Mouse (Mus musculus) liver, embryonic 16.5 days (tissue): Measurements from ENCODE around the gene Ankrd65. TPM values are rescaled to one million over a fixed set of nuclear protein-coding genes. Genes with fewer than 3 reads are reported as not detected.
A peak's percentile ranks its signal among the peaks of the same experiment; 100 is the strongest.

Experiments used
- ATAC-seq: fragments of 200-750 bp; cut with Nextera tagmentation; 2 replicates; pipeline ENCODE4 v1.8.0; 2017; ENCODE audit warnings: low read depth, mild to moderate bottlenecking, moderate number of reproducible peaks, moderate library complexity
- H3K27ac ChIP-seq: fragments of 300-500 bp; sonication (generic); 2 replicates; pipeline ENCODE4 v1.5.1; 2014; ENCODE audit warnings: mild to moderate bottlenecking, low read length
- H3K27me3 ChIP-seq: fragments of 300-500 bp; sonication (generic); 2 replicates; pipeline ENCODE4 v1.6.1; 2014; ENCODE audit warnings: low read depth, low read length, mixed read lengths; ENCODE audit not compliant: control insufficient read depth, insufficient read depth
- H3K36me3 ChIP-seq: fragments of 300-500 bp; sonication (generic); 2 replicates; pipeline ENCODE4 v1.6.1; 2014; ENCODE audit warnings: mild to moderate bottlenecking; ENCODE audit not compliant: control insufficient read depth, insufficient read depth
- H3K4me1 ChIP-seq: fragments of 300-500 bp; sonication (generic); 2 replicates; pipeline ENCODE4 v1.6.1; 2014; ENCODE audit warnings: low read depth, low read length, mixed read lengths; ENCODE audit not compliant: control insufficient read depth
- H3K4me2 ChIP-seq: fragments of 300-500 bp; sonication (generic); 2 replicates; pipeline ENCODE4 v1.6.1; 2014; ENCODE audit warnings: low read depth, low read length, mixed read lengths
- H3K4me3 ChIP-seq: fragments of 300-500 bp; sonication (generic); 2 replicates; pipeline ENCODE4 v1.5.1; 2014; ENCODE audit warnings: low read depth, mild to moderate bottlenecking, low read length
- H3K9ac ChIP-seq: fragments of 300-500 bp; sonication (generic); 2 replicates; pipeline ENCODE4 v1.6.1; 2014; ENCODE audit warnings: low read depth, low read length
- H3K9me3 ChIP-seq: fragments of 300-500 bp; sonication (generic); replicated peaks from 2 replicates; pipeline ENCODE4 v1.6.1; 2016; ENCODE audit warnings: low read length; ENCODE audit not compliant: control insufficient read depth
- WGBS: fragments of 180-500 bp; shearing (Covaris S2); extraction: QIAGEN DNeasy Blood & Tissue Kit; methylation state at CpG from one replicate; pipeline ENCODE4 v1.1.7; 2014; ENCODE audit not compliant: insufficient replicate concordance; 5-methylcytosine and 5-hydroxymethylcytosine counted together
- polyA plus RNA-seq: library from polyadenylated mRNA; unstranded; fragments of >200 nt; fragmentation: Nextera tagmentation; extraction: Ambion mirVana; gene quantifications from 2 replicates; pipeline ENCODE4 v1.2.1, GENCODE M21; 2015

Ankrd65 gene
- polyA plus RNA-seq, 1 experiment from 2014 or later = not detected

DNA sequence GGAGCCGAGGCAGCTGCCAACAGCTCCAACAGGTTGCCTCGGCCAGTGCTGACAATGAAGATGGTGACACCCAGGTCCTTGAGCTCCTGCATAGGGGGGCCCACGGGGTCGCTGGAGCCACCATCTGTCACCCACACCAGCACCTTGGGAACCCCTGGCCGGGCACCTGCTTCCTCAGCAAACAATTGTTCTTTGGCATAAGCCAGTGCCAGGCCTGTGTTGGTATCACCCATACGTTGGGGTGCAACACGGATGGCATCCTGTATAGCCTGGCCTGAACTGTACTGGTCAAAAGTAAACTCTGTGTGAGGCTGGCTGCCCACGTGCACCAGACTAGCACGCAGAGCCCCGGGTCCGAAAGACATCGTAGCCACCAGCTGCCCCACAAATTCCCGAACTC is 17.5 kb upstream of the Ankrd65 start:
- WGBS = 68% methylated on average over 13 of the region's 13 CpGs
- Histone ChIP-seq H3K36me3 (no peaks in the 10 kb centered on the region), H3K27ac (no peak overlapping the region), H3K9ac (no peak overlapping the region), H3K27me3 (peaks cover 48% of the 10 kb centered on the region), H3K4me1 (peaks cover 27% of the 10 kb centered on the region), H3K4me3 (no peak overlapping the region), H3K4me2 (no peak overlapping the region), H3K9me3 (no peaks in the 10 kb centered on the region)
- ATAC-seq = no peak

DNA sequence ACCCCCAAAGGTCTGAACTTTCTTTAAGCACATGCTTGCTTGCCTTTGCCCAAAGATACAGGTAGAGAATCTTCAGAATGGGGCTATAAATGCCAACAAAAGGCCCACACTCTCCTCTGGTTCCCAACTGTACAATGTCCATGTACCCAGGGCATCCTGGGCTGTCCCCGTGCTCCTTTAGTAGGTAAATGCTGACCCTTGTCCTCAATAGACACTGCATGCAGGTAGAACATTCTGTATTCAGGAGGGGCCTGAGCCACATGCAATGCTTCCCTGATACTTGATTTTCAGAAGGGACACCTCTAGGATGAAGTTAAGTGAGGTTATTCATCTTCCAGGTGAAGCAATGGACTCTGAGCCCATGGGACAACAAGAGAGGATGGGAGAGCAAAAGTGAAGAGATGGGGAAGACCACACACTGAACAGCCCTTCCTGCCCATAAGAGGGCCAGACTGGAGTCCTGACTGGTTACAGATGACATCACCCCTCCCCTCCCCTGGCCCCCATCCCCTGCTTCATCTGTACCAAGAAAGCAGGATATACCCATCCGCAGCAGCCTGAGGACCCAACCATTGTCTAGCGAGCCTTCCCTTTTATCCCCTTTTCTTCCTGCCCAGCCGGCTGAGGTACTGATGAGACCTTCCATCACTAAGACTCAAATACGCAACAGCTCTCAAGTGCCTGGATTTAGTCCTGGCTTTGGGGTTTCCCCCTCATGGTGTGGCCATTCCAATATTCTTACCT is 16.7 kb upstream of the Ankrd65 start:
- Histone ChIP-seq H3K27me3 (peaks cover 48% of the 10 kb centered on the region), H3K4me2 (no peak overlapping the region), H3K4me3 (no peak overlapping the region), H3K27ac (no peak overlapping the region), H3K36me3 (no peaks in the 10 kb centered on the region), H3K4me1 (peaks cover 28% of the 10 kb centered on the region), H3K9me3 (no peaks in the 10 kb centered on the region), H3K9ac (no peak overlapping the region)
- WGBS = 32% methylated on average over 5 of the region's 5 CpGs
- ATAC-seq = no peak

DNA sequence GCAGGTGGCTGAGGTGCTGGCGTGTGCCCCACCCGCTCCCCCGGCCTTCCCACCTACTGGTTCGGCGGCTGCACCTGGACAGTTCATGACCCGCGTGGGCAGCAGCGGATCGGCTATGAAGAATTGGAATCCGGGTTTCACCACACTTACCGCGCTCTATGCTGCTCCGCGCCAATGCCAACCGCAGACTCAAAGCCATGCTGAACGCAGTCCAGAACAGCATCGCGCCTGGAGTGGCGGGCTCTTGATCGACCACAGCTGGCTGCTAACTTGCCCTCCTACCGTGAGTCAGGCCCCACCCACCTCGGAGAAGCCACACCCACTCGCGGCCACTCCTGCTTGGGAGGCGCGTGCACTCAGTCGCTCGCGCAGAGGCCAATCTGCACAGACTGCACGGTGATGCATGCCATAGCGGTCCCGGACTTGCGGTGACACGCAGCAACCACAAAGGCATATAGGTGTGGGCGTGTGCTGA is 15.9 kb upstream of the Ankrd65 start, which contains the start of gene Vwa1:
Gene Vwa1 (minus strand): TSS at position 419 of the 475 bp plus-strand sequence.
- Histone ChIP-seq H3K4me2 (peak within 1 kb of the TSS; percentile 68), H3K9me3 (no peaks in the 10 kb centered on the region), H3K4me3 (peak within 1 kb of the TSS; percentile 41), H3K9ac (no peak within 1 kb of the TSS), H3K4me1 (peaks cover 28% of the 10 kb centered on the region), H3K27me3 (peaks cover 51% of the 10 kb centered on the region), H3K27ac (no peak within 1 kb of the TSS), H3K36me3 (no peaks in the 10 kb centered on the region)
- peak; percentile 68 for ATAC-seq
- under 1% methylated on average over 35 of the region's 35 CpGs for WGBS

DNA sequence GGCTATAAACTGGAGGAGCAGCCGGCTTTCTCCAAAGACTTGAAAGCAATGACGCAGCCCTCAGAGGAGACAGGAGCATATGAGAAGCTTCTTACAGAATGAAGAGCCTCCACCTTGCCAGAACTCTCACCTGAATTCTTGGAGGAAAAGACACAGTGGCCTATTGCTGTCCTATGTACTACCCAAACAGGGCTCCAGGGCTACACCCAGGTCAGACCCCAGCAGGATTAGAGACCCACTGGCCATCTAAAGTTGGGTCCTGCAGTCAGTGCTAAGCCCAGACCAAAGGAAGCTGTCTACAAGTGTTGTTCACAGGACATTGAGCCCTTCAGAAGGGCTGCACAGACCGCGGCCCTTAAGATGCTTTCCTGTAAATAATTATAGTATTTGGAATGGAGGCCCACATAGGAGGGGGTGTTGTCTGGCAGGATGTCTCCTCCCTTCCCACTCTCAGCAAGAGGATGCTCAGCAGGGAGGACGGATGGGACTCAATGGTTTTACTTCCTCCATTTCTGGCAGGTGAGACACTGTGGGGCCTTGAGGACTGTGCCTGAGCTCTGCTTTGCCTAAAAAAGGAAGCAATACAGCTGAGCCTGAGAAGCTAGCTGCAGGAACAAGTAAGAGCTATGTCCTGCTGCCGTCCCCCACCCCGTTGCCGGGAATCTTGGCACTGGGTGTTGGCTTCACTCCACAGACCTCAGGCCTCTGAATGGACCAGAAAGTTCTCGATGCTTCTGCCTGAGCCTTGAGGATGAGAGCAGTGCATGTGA is 15.1 kb upstream of the Ankrd65 start:
- H3K4me2 ChIP-seq = peak overlapping the region; percentile 68; the same call in 1 of the 2 replicates
- H3K9ac ChIP-seq = no peak overlapping the region
- peaks cover 51% of the 10 kb centered on the region for H3K27me3 ChIP-seq
- no peak overlapping the region for H3K27ac ChIP-seq
- H3K4me3 ChIP-seq = no peak overlapping the region; the same call in 1 of the 2 replicates
- H3K4me1 ChIP-seq = peaks cover 23% of the 10 kb centered on the region
- H3K36me3 ChIP-seq = no peaks in the 10 kb centered on the region
- H3K9me3 ChIP-seq = no peaks in the 10 kb centered on the region
- no peak for ATAC-seq
- 32% methylated on average over 9 of the region's 9 CpGs for WGBS

DNA sequence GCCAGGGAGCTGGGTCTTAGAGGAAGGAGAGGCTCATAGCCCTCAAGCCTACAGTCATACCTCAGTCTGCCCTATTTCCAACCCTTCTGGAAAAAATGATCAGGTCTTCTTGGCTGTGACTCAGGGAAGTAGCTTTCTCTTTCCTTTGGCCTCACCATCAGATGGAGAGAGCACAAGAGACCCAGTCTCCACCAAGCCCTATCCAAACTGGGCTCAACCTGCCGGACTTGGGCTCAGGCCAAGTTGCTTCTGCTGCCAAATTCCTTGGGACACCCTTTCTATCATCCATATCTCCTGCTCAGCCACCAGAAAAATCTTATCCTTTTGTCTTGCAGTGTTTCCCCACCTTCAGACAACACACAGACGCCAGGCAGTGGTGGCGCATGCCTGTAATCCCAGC is 14.4 kb upstream of the Ankrd65 start:
- no peak overlapping the region for H3K4me3 ChIP-seq
- 60% methylated on average over 3 of the region's 3 CpGs for WGBS
- no peaks in the 10 kb centered on the region for H3K36me3 ChIP-seq
- peaks cover 18% of the 10 kb centered on the region for H3K4me1 ChIP-seq
- H3K9me3 ChIP-seq = no peaks in the 10 kb centered on the region
- no peak overlapping the region for H3K4me2 ChIP-seq
- no peak overlapping the region for H3K9ac ChIP-seq
- no peak overlapping the region for H3K27ac ChIP-seq
- ATAC-seq = no peak
- H3K27me3 ChIP-seq = peaks cover 48% of the 10 kb centered on the region

DNA sequence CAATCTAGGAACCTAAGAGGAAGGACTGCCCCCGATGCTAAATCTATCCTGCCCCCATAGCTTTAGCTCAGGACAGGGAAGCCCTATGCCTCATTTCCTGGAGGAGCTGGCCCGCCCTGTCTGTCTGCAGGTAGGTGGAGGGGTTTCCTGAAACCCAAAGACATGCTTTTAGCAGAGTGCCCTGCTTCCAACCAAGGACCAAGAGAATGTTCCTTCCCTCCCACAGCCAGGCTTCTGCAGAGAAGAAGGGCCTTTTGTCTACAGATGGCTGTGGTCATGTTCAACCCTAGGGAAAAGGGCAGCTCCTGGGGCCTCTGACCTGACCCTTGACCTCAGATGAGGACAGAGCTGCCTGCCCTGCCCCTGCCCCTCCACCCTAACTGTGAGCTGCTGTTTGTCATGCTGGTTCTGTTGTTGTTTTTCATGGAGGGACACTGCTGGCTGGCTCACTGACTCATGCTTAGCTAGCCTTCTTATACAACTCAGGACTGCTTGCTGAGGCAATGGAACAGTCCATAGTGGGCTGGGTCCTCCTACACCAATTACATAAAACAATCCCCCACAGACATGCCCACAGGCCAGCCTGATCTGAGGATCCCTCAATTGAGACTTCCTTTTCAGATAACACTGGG is 13.4 kb upstream of the Ankrd65 start:
- no peaks in the 10 kb centered on the region for H3K36me3 ChIP-seq
- peaks cover 46% of the 10 kb centered on the region for H3K27me3 ChIP-seq
- no peak overlapping the region for H3K4me2 ChIP-seq
- peaks cover 18% of the 10 kb centered on the region for H3K4me1 ChIP-seq
- no peak overlapping the region for H3K4me3 ChIP-seq
- peak; percentile 12; the same call in 1 of the 2 replicates for ATAC-seq
- 27% methylated on average over 2 of the region's 2 CpGs for WGBS
- no peak overlapping the region for H3K9ac ChIP-seq
- no peaks in the 10 kb centered on the region for H3K9me3 ChIP-seq
- H3K27ac ChIP-seq = no peak overlapping the region

DNA sequence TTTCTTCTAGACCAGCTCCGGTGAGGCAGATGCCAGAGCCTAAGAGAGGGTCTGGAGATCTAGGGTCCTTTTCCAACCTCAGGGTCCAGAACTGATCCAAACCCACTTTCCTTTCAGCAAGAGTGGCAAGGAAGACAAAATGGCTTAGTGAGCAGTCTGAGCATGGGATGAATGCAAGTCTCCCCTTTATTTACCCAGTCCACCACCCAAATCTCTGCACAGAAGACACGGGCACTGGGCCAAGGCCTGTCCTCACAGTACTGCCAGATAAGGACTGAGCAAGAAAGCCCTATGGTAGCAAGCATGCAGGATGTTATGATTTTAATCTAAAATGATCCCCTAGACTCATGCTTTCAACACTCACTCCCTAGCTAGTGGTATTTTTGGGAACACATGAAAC is 12.4 kb upstream of the Ankrd65 start:
- H3K27ac ChIP-seq = no peak overlapping the region
- no peak for ATAC-seq
- 54% methylated on average over 2 of the region's 2 CpGs for WGBS

DNA sequence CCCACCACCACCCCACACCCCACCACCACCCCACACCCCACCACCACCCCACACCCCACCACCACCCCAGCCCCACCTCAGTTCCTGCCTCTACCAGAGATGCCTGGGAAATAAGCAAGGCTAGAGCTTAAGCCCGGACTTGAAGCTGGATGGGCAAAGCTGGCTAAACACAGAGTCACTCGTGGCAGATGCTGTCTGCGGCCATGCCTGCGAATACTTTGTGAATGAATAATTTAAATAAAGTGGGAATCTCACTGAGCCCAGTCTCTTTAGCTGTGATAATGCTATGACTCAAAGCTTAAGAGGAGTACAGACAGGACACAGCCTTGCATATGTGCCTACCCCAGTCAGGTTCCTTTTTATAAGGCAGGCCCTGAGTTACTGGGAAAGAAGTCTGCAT is 10.7 kb upstream of the Ankrd65 start:
- no peaks in the 10 kb centered on the region for H3K36me3 ChIP-seq
- H3K27ac ChIP-seq = no peak overlapping the region
- ATAC-seq = no peak
- H3K4me3 ChIP-seq = no peak overlapping the region
- H3K9me3 ChIP-seq = no peaks in the 10 kb centered on the region
- no peak overlapping the region for H3K9ac ChIP-seq
- H3K4me2 ChIP-seq = no peak overlapping the region
- H3K4me1 ChIP-seq = peaks cover 15% of the 10 kb centered on the region
- H3K27me3 ChIP-seq = peaks cover 26% of the 10 kb centered on the region
- 79% methylated on average over 4 of the region's 4 CpGs for WGBS

More for the DNA sequence above, 12.4 kb upstream of the Ankrd65 start:
- Histone ChIP-seq H3K27me3 (peaks cover 38% of the 10 kb centered on the region), H3K9me3 (no peaks in the 10 kb centered on the region), H3K4me3 (no peak overlapping the region), H3K36me3 (no peaks in the 10 kb centered on the region), H3K4me1 (peaks cover 18% of the 10 kb centered on the region), H3K9ac (no peak overlapping the region), H3K4me2 (no peak overlapping the region)
